Mouse (Mus musculus): ENCODE data around the gene Rimbp3.

Rimbp3 gene

DNA sequence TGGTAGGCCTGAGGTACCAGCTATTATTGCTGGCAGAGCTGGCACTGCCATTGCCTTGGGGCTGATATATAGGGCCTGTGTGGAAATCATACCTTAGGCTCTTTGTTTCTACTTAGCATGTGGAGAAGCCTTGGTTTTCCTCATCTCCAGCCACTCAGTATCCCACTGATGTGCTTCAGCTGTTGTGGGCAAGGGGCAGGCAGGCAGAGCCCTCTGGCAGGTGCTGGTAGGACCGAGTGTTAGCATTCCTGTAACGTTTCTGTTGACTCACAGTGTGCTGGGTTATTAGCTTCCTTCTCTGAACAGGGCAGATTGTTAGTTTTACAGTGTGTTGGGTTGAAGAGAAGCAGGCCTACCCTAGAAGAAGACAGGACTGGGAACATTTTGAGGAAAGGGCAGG, 46.9 kb downstream of the Rimbp3 start:
- DNase-seq (ENCODE audit: low read depth, low spot score), result no peak

DNA sequence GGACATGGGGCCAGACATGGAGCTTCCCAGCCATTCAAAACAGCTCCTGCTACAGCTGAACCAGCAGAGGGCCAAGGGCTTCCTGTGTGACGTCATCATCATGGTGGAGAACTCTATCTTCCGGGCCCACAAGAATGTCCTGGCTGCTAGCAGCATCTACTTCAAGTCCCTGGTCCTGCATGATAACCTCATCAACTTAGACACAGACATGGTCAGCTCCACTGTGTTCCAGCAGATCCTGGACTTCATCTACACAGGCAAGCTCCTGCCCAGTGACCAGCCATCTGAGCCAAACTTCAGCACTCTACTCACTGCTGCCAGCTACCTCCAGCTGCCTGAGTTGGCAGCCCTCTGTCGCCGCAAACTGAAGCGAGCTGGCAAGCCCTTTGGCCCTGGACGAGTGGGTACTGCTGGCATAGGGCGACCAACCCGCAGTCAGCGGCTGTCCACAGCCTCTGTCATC, 49.0 kb downstream of the Rimbp3 start:
- DNase-seq (ENCODE audit: low read depth, low spot score), result no peak

DNA sequence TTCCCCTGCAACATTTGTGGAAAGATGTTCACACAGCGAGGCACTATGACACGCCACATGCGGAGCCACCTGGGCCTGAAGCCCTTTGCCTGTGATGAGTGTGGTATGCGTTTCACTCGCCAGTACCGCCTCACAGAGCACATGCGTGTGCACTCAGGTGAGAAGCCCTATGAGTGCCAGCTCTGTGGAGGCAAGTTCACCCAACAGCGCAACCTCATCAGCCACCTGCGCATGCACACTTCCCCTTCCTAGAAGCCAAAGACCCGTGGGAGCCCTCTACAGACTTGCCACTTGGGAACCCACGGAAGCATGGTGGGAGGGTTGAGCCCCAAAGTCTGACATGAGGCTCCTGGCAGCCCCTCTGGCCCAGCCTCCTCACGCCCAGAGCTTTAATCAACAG, 50.5 kb downstream of the Rimbp3 start:
- DNase-seq (ENCODE audit: low read depth, low spot score), result no peak

DNA sequence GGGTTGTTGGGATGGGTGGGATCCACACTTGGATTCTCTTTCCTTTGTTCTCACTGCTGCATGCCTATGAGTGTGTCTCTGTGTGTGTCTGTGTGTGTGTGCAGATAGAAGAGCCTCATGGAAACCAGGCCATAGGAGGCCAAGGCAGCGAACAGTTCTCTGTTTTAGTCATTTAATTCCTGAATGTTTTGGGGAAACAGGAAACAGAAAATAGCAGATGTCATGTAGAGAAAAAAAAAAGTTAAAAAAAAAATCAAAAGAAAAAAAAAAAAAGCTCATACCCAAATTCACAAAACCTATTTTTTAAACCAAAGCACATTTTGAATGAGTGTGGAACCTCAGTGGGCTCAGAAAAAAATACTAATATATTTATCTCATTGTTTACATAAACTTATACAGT, 52.9 kb downstream of the Rimbp3 start:
- DNase-seq (ENCODE audit: low read depth, low spot score), result no peak
